Mouse (Mus musculus) kidney, postnatal 0 days (tissue): Measurements from ENCODE around the gene Hoxa5. TPM values are rescaled to one million over a fixed set of nuclear protein-coding genes. Genes with fewer than 3 reads are reported as not detected.
A peak's percentile ranks its signal among the peaks of the same experiment; 100 is the strongest.

Experiments used
- ATAC-seq: fragments of 200-750 bp; cut with Nextera tagmentation; replicated peaks from 2 replicates; pipeline ENCODE4 v1.8.0; 2017; ENCODE audit warnings: low read depth, moderate number of reproducible peaks, moderate TSS enrichment, moderate library complexity; ENCODE audit not compliant: low FRiP score
- DNase-seq: peaks from one replicate; pipeline ENCODE4 v3.0.0-alpha.2; 2016; ENCODE audit warnings: low spot score
- H3K27ac ChIP-seq: fragments of 300-500 bp; sonication (generic); 2 replicates; pipeline ENCODE4 v1.5.1; 2014; ENCODE audit warnings: mild to moderate bottlenecking
- H3K27me3 ChIP-seq: fragments of 300-500 bp; sonication (generic); 2 replicates; pipeline ENCODE4 v1.6.1; 2014; ENCODE audit warnings: low read length, mixed read lengths; ENCODE audit not compliant: insufficient read depth
- H3K36me3 ChIP-seq: fragments of 300-500 bp; sonication (generic); 2 replicates; pipeline ENCODE4 v1.6.1; 2014; ENCODE audit warnings: low read length, mixed read lengths; ENCODE audit not compliant: insufficient read depth
- H3K4me1 ChIP-seq: fragments of 300-500 bp; sonication (generic); replicated peaks from 2 replicates; pipeline ENCODE4 v1.6.1; 2014; ENCODE audit warnings: antibody characterized with exemption, low read length, mixed read lengths; ENCODE audit not compliant: insufficient read depth
- H3K4me2 ChIP-seq: fragments of 300-500 bp; sonication (generic); 2 replicates; pipeline ENCODE4 v1.6.1; 2014; ENCODE audit warnings: mild to moderate bottlenecking, low read length, moderate library complexity, mixed read lengths
- H3K4me3 ChIP-seq: fragments of 300-500 bp; sonication (generic); replicated peaks from 2 replicates; pipeline ENCODE4 v1.5.1; 2014; ENCODE audit warnings: low read depth, low read length
- H3K9ac ChIP-seq: fragments of 300-500 bp; sonication (generic); 2 replicates; pipeline ENCODE4 v1.6.1; 2014; ENCODE audit warnings: low read depth, low read length
- H3K9me3 ChIP-seq: fragments of 300-500 bp; sonication (generic); replicated peaks from 2 replicates; pipeline ENCODE4 v1.6.1; 2016; ENCODE audit warnings: low read length, inconsistent platforms, mixed read lengths
- CTCF ChIP-seq: IDR thresholded peaks from 2 replicates; pipeline ENCODE4 v1.5.1; 2016; ENCODE audit warnings: antibody characterized with exemption, low read depth, mild to moderate bottlenecking, moderate library complexity
- WGBS: fragments of 180-500 bp; shearing (Covaris S2); extraction: QIAGEN DNeasy Blood & Tissue Kit; methylation state at CpG from one replicate; pipeline ENCODE4 v1.1.7; 2014; 5-methylcytosine and 5-hydroxymethylcytosine counted together
- polyA plus RNA-seq: library from polyadenylated mRNA; unstranded; fragments of >200 nt; fragmentation: Nextera tagmentation; extraction: Ambion mirVana; gene quantifications from 2 replicates; pipeline ENCODE4 v1.2.1, GENCODE M21; 2015

Hoxa5 gene
- polyA plus RNA-seq, 1 experiment from 2014 or later = 10.4 TPM

DNA sequence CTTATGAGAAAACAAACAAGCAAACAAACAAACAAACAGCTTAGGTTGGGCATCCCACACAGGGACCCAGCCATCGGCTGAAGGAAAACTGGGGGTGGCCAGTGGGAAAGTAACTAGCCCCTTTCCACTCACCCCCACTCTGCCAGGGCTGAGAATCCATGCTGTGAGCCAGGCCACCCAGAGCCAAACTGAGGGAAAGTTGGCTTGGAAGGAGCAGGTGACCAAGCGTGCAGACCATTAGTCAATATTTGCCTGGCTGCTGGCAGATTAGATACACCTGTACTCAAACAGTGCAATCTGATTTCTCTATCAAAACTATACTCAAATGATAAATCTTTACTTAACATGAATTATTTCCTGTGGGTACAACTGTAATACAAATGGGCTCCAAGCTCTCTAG lies 22.4 kb downstream of the Hoxa5 start:
- WGBS = 54% methylated on average over 2 of the region's 2 CpGs
- Histone ChIP-seq H3K27ac (no peak overlapping the region), H3K9ac (no peak overlapping the region), H3K9me3 (no peaks in the 10 kb centered on the region), H3K4me1 (peaks cover 72% of the 10 kb centered on the region), H3K27me3 (no peaks in the 10 kb centered on the region), H3K36me3 (0 out of 2 replicates have a peak, but pooled peaks cover 3% of the 10 kb centered on the region), H3K4me2 (no peak overlapping the region), H3K4me3 (no peak overlapping the region)
- TF ChIP-seq CTCF = no peak
- ATAC-seq = no peak
- no peak for DNase-seq

DNA sequence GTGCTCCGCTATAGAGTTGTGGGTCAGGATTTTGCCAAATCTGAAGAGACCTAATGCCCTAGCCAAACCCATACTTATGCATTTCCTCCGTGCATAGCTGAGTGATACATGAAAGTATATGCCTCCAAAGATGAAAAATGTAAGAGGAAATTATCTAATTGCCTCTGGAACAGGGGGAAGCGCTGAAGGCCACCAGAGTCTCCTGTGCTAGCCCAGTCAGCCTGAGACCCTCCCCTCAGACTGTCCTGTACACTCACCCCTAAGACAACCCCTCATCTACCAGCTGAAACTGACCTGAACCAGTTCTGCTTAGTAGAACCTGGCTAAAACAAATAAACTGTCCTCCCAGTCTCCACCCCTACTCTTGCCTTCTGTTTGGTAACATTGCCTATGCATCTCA lies 23.7 kb downstream of the Hoxa5 start:
- no peak for TF ChIP-seq CTCF
- DNase-seq (no peak), ATAC-seq (no peak)
- 0 out of 2 replicates have a peak, but pooled peaks cover 3% of the 10 kb centered on the region for H3K36me3 ChIP-seq
- peak overlapping the region; percentile 54; the same call in 1 of the 2 replicates for H3K27ac ChIP-seq
- no peaks in the 10 kb centered on the region for H3K27me3 ChIP-seq
- WGBS = 54% methylated on average over 3 of the region's 3 CpGs
- H3K9ac ChIP-seq = peak overlapping the region; percentile 88; the same call in 1 of the 2 replicates
- peak overlapping the region; percentile 81 for H3K4me2 ChIP-seq
- H3K4me1 ChIP-seq = peaks cover 70% of the 10 kb centered on the region
- no peak overlapping the region for H3K4me3 ChIP-seq
- no peaks in the 10 kb centered on the region for H3K9me3 ChIP-seq

DNA sequence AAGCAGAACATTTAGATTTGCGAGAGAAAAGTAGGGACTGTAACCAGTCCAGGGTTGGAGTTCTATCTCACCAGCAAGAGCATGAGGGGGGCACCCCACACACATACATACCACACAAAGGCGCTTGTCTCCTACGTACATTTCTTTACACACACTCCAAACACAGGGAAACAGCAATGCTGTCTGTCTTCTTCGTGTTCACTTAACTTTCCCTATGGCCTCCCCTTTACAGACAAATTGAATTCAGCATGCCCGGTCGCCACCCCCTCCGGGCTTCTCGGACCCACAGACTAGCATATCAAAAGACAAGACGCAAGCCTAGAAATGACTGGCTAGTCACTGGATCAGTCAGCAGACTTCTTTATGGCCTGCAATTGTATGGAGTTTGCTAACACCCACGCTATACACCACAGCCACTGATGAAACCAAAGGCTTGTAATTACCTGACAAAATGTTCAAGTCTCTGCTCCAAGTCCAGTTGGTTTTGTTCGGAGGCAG lies 24.1 kb downstream of the Hoxa5 start:
- Histone ChIP-seq H3K4me1 (peaks cover 66% of the 10 kb centered on the region), H3K9me3 (no peaks in the 10 kb centered on the region), H3K4me3 (peak overlapping the region; percentile 38), H3K4me2 (peak overlapping the region; percentile 81), H3K9ac (peak overlapping the region; percentile 88), H3K36me3 (0 out of 2 replicates have a peak, but pooled peaks cover 3% of the 10 kb centered on the region), H3K27ac (peak overlapping the region; percentile 96), H3K27me3 (no peaks in the 10 kb centered on the region)
- ATAC-seq = no peak
- TF ChIP-seq CTCF = no peak
- no peak for DNase-seq
- WGBS = 25% methylated on average over 11 of the region's 11 CpGs

GRCm38 (mm10) chr6:52179690-52180089 lies 24.7 kb downstream of the Hoxa5 start:
- DNase-seq = no peak

DNA sequence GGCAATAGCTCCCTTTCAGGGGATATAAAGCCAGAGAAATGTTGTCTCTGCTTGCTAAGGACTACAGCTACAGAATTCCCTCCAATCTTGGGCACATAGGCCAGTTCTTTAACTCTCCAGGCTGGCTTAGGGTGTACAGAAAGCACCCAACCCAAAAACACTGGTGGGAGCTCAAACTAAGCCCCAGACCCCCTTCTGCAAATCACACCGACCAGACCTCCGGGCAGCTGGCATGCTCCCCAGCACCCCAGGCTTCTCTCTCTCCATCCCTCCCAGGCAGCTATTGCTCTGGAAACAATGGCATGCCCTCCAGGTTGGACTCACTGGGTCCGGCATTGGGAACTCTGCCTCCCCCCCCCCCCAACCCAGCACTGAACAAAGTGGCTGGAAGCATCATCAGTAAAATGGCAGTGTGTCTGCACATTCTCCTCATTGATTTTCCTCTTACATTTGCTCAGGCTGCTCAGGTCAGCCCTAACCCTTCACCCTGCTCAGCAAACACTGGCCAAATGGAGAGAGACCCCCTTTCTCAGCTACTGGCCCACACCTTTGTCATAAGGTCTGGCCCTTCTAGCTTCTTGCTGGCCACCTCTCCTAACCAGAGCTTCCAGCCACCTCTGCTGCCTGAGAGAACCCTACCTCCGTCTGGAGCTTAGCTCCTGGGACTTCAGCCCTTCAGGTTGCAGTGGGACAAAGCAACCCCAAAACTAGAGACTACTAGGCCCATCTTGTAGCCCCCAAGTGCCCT lies 25.3 kb downstream of the Hoxa5 start:
- H3K4me2 ChIP-seq = peak overlapping the region; percentile 81
- ATAC-seq (no peak), DNase-seq (no peak)
- H3K4me1 ChIP-seq = peaks cover 58% of the 10 kb centered on the region
- H3K36me3 ChIP-seq = 0 out of 2 replicates have a peak, but pooled peaks cover 3% of the 10 kb centered on the region
- H3K4me3 ChIP-seq = peak overlapping the region; percentile 38
- 27% methylated on average over 4 of the region's 4 CpGs for WGBS
- no peak for TF ChIP-seq CTCF
- peak overlapping the region; percentile 88 for H3K9ac ChIP-seq
- H3K9me3 ChIP-seq = no peaks in the 10 kb centered on the region
- H3K27me3 ChIP-seq = no peaks in the 10 kb centered on the region
- peak overlapping the region; percentile 96 for H3K27ac ChIP-seq

More at GRCm38 (mm10) chr6:52179690-52180089, 24.7 kb downstream of the Hoxa5 start:
- Histone ChIP-seq H3K4me1 (peaks cover 64% of the 10 kb centered on the region), H3K9ac (peak overlapping the region; percentile 88), H3K27ac (peak overlapping the region; percentile 96), H3K4me2 (peak overlapping the region; percentile 81), H3K27me3 (no peaks in the 10 kb centered on the region), H3K9me3 (no peaks in the 10 kb centered on the region), H3K36me3 (0 out of 2 replicates have a peak, but pooled peaks cover 3% of the 10 kb centered on the region), H3K4me3 (peak overlapping the region; percentile 38)
- no peak for TF ChIP-seq CTCF
- no peak for ATAC-seq
- whole genome bisulfite sequencing = 13% methylated on average over 10 of the region's 10 CpGs

GRCm38 (mm10) chr6:52177806-52178205 lies 26.6 kb downstream of the Hoxa5 start:
- DNase-seq (no peak), ATAC-seq (no peak)
- no peak for TF ChIP-seq CTCF
- Histone ChIP-seq H3K9me3 (no peaks in the 10 kb centered on the region), H3K9ac (peak overlapping the region; percentile 88; the same call in 1 of the 2 replicates), H3K27ac (peak overlapping the region; percentile 96), H3K4me2 (peak overlapping the region; percentile 81), H3K27me3 (no peaks in the 10 kb centered on the region), H3K36me3 (0 out of 2 replicates have a peak, but pooled peaks cover 3% of the 10 kb centered on the region), H3K4me3 (peak overlapping the region; percentile 38), H3K4me1 (peaks cover 50% of the 10 kb centered on the region)
- WGBS = 18% methylated on average over 9 of the region's 9 CpGs
